8 mouse cellular contexts compared by ENCODE assay signal in the genomic region with DNA sequence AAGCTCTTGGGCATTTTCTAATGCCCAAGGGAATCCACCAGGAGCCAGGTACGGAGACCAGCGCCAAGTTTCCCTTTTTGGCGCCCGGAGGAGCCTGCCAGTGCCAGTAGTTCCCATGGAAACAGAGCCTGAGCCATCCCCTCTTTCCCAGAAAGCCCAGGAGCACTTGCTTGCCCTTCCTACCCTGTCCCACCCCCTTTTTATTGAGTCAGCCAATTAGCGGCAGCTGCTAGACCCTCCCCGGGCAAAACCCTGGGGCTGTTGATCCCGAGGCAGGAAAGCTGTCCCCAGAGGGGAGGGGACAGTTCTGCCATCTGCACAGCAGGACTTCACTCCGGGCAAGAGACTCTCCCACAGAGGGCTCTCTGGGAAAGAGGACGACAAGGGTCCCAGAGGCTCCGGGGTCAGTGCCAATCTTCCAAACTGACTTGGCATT. TPM values are rescaled to one million over a fixed set of nuclear protein-coding genes. Genes with fewer than 3 reads are reported as not detected.
DNase-seq lines count a peak whose midpoint lies in the region; ATAC-seq lines count a peak whose summit lies in the region.

A gene (minus strand): TSS at position 89 of the 436 bp plus-strand sequence.

- H3K4me2 ChIP-seq in lung, embryonic 16.5 days (ENCODE audit: low read depth, low read length): peak within 1 kb of the TSS; percentile 58
- H3K4me2 ChIP-seq in hindbrain, embryonic 12.5 days (replicated peaks): peak within 1 kb of the TSS; percentile 59
- H3K4me2 ChIP-seq in limb, embryonic 11.5 days (ENCODE audit: low read depth, severe bottlenecking): peak within 1 kb of the TSS; percentile 26
- peak within 1 kb of the TSS; percentile 61 for H3K4me2 ChIP-seq in neural tube, embryonic 15.5 days

- H3K4me3 ChIP-seq in lung, embryonic 16.5 days (ENCODE audit: low read length): peak within 1 kb of the TSS; percentile 39
- H3K4me3 ChIP-seq in hindbrain, embryonic 12.5 days: peak within 1 kb of the TSS; percentile 34
- no peak within 1 kb of the TSS for H3K4me3 ChIP-seq in limb, embryonic 11.5 days (ENCODE audit: low read depth, low read length)
- peak within 1 kb of the TSS; percentile 40 for H3K4me3 ChIP-seq in neural tube, embryonic 15.5 days (replicated peaks)

- peaks cover 15% of the 10 kb centered on the region for H3K4me1 ChIP-seq in lung, embryonic 16.5 days (replicated peaks; ENCODE audit: control insufficient read depth, insufficient read depth, low read length)
- H3K4me1 ChIP-seq in hindbrain, embryonic 12.5 days: peaks cover 29% of the 10 kb centered on the region
- H3K4me1 ChIP-seq in limb, embryonic 11.5 days (ENCODE audit: control insufficient read depth, insufficient read depth, low read length): peaks cover 16% of the 10 kb centered on the region
- H3K4me1 ChIP-seq in neural tube, embryonic 15.5 days: peaks cover 52% of the 10 kb centered on the region

- ATAC-seq in lung, embryonic 16.5 days (ENCODE audit: low read depth): peak; percentile 61
- ATAC-seq in hindbrain, embryonic 12.5 days (ENCODE audit: low FRiP score): peak; percentile 87
- no peak for ATAC-seq in limb, embryonic 11.5 days (ENCODE audit: insufficient number of reproducible peaks, low FRiP score, low TSS enrichment, low read depth)
- ATAC-seq in neural tube, embryonic 15.5 days (ENCODE audit: low FRiP score): peak; percentile 81
- no peak for ATAC-seq in megakaryocyte-erythroid progenitor cell, adult 5-6 weeks (replicated peaks; ENCODE audit: low FRiP score, low TSS enrichment, poor library complexity, severe bottlenecking)

- 0 out of 2 replicates have a peak within 1 kb of the TSS, but pooled peaks have one; percentile 5 for H3K27ac ChIP-seq in lung, embryonic 16.5 days (ENCODE audit: low read length)
- peak within 1 kb of the TSS; percentile 71 for H3K27ac ChIP-seq in hindbrain, embryonic 12.5 days
- H3K27ac ChIP-seq in limb, embryonic 11.5 days (replicated peaks; ENCODE audit: low read depth, low read length): no peak within 1 kb of the TSS
- peak within 1 kb of the TSS; percentile 76 for H3K27ac ChIP-seq in neural tube, embryonic 15.5 days (replicated peaks)

- H3K9me3 ChIP-seq in lung, embryonic 16.5 days (ENCODE audit: control insufficient read depth, low read length): no peaks in the 10 kb centered on the region
- no peaks in the 10 kb centered on the region for H3K9me3 ChIP-seq in hindbrain, embryonic 12.5 days (replicated peaks)
- H3K9me3 ChIP-seq in limb, embryonic 11.5 days (ENCODE audit: control insufficient read depth, low read length): no peaks in the 10 kb centered on the region
- no peaks in the 10 kb centered on the region for H3K9me3 ChIP-seq in neural tube, embryonic 15.5 days (replicated peaks)

- WGBS in lung, embryonic 16.5 days: 2% methylated on average over 10 of the region's 10 CpGs
- WGBS in hindbrain, embryonic 12.5 days: 4% methylated on average over 10 of the region's 10 CpGs
- 2% methylated on average over 10 of the region's 10 CpGs for WGBS in limb, embryonic 11.5 days
- WGBS in neural tube, embryonic 15.5 days: 7% methylated on average over 10 of the region's 10 CpGs

- H3K9ac ChIP-seq in lung, embryonic 16.5 days (ENCODE audit: low read length): peak within 1 kb of the TSS; percentile 60
- peak within 1 kb of the TSS; percentile 56 for H3K9ac ChIP-seq in hindbrain, embryonic 12.5 days
- H3K9ac ChIP-seq in limb, embryonic 11.5 days (ENCODE audit: low read length): no peak within 1 kb of the TSS; the same call in 1 of the 2 replicates
- H3K9ac ChIP-seq in neural tube, embryonic 15.5 days (replicated peaks): peak within 1 kb of the TSS; percentile 46

- DNase-seq in lung, postnatal 14 days: no peak
- DNase-seq in embryo, embryonic 10 days (ENCODE audit: low spot score): peak; percentile 54
- DNase-seq in limb, embryonic 11.5 days (ENCODE audit: low spot score): peak; percentile 28
- no peak for DNase-seq in yolk sac, embryonic 10.5 days (ENCODE audit: low spot score)

- no peaks in the 10 kb centered on the region for H3K27me3 ChIP-seq in lung, embryonic 16.5 days (ENCODE audit: control insufficient read depth, insufficient read depth, low read depth, low read length)
- 0 out of 2 replicates have a peak, but pooled peaks cover 4% of the 10 kb centered on the region for H3K27me3 ChIP-seq in hindbrain, embryonic 12.5 days
- H3K27me3 ChIP-seq in limb, embryonic 11.5 days (ENCODE audit: control insufficient read depth, insufficient read depth, low read length): no peaks in the 10 kb centered on the region
- H3K27me3 ChIP-seq in neural tube, embryonic 15.5 days (replicated peaks): no peaks in the 10 kb centered on the region

- H3K36me3 ChIP-seq in lung, embryonic 16.5 days (ENCODE audit: control insufficient read depth, insufficient read depth, low read length): no peaks in the 10 kb centered on the region
- no peaks in the 10 kb centered on the region for H3K36me3 ChIP-seq in hindbrain, embryonic 12.5 days
- no peaks in the 10 kb centered on the region for H3K36me3 ChIP-seq in limb, embryonic 11.5 days (ENCODE audit: control insufficient read depth, insufficient read depth, low read length)
- no peaks in the 10 kb centered on the region for H3K36me3 ChIP-seq in neural tube, embryonic 15.5 days

RNA-seq across cellular contexts. Expression of the gene that starts here (rescaled TPM):
- polyA plus RNA-seq in lung, embryonic 16.5 days (2015; fragmentation: Nextera tagmentation; extraction: Ambion mirVana): 2.5 and 3.4 TPM in 2 replicates
- polyA plus RNA-seq in hindbrain, embryonic 12.5 days (2016; fragmentation: Nextera tagmentation; extraction: Ambion mirVana): 1.4 and 3.5 TPM in 2 replicates
- polyA plus RNA-seq in limb, embryonic 11.5 days (2014; fragmentation: Nextera tagmentation; extraction: Ambion mirVana): 2.2 and 2.6 TPM in 2 replicates
- polyA plus RNA-seq in neural tube, embryonic 15.5 days (2015; fragmentation: Nextera tagmentation; extraction: Ambion mirVana): 6.5 and 9.3 TPM in 2 replicates
- not detected in 2 replicates for total RNA-seq in megakaryocyte-erythroid progenitor cell, adult 5-6 weeks (2014; fragmentation: Nextera tagmentation)
- total RNA-seq in megakaryocyte-erythroid progenitor cell, adult 5-6 weeks (2017): 0.15 TPM in 1 of 2 replicates, not detected in the other

Comparison
In these comparisons a context has a peak if more than half of its experiments do, and no peak if none do; other contexts are left out.
1. ATAC-seq: peak in lung, embryonic 16.5 days (single experiment), hindbrain, embryonic 12.5 days (single experiment) and neural tube, embryonic 15.5 days (single experiment); none in limb, embryonic 11.5 days (single experiment) and megakaryocyte-erythroid progenitor cell, adult 5-6 weeks (single experiment).
2. DNase-seq: peak in embryo, embryonic 10 days (single experiment) and limb, embryonic 11.5 days (single experiment); none in lung, postnatal 14 days (single experiment) and yolk sac, embryonic 10.5 days (single experiment).
3. Peak in every context shown above with its lines, with median percentiles within 50 percentile points of each other: H3K4me2 ChIP-seq.